Mouse (Mus musculus) thymus, postnatal 25 days (tissue): Measurements from ENCODE around the gene Pramef12.
A peak's percentile ranks its signal among the peaks of the same experiment; 100 is the strongest.
"Not testable (repeated sequence)": the region's sequence is repeated elsewhere in the genome, so short reads cannot be mapped to it uniquely, and the experiment has no call there.

Experiments
- DNase-seq: peaks from one replicate; pipeline ENCODE4 v3.0.0; 2022

Pramef12 gene

GRCm38 (mm10) chr4:144408290-144408689 is at the start of gene Pramef12:
Pramef12 (minus strand) TSS chr4:144408464.
- DNase-seq = no peak

GRCm38 (mm10) chr4:144453217-144453616 is 45.0 kb upstream of the Pramef12 start, which contains the start of gene Gm9944:
Gm9944 (minus strand) TSS chr4:144453317.
- no peak for DNase-seq

- no peak for DNase-seq
Measured at GRCm38 (mm10) chr4:144448546-144448945, 40.3 kb upstream of the Pramef12 start.

- no peak for DNase-seq
Measured at GRCm38 (mm10) chr4:144441582-144441981, 33.3 kb upstream of the Pramef12 start.

- DNase-seq = no peak
Measured at GRCm38 (mm10) chr4:144441095-144441494, 32.8 kb upstream of the Pramef12 start.

- DNase-seq = no peak
Measured at GRCm38 (mm10) chr4:144438672-144439071, 30.4 kb upstream of the Pramef12 start, which contains the start of gene 1700012P22Rik. 1700012P22Rik (minus strand) TSS chr4:144438772.

GRCm38 (mm10) chr4:144433216-144433615 is 25.0 kb upstream of the Pramef12 start:
- DNase-seq = no peak

GRCm38 (mm10) chr4:144430723-144431122 is 22.5 kb upstream of the Pramef12 start:
- no peak for DNase-seq

- peak; percentile 9 for DNase-seq
Measured at GRCm38 (mm10) chr4:144428868-144429267, 20.6 kb upstream of the Pramef12 start.

GRCm38 (mm10) chr4:144424590-144424989 is 16.3 kb upstream of the Pramef12 start:
- DNase-seq = no peak

- DNase-seq = no peak
Measured at GRCm38 (mm10) chr4:144420644-144421043, 12.4 kb upstream of the Pramef12 start.

GRCm38 (mm10) chr4:144406261-144406660 is 2.0 kb downstream of the Pramef12 start:
- no peak for DNase-seq

- no peak for DNase-seq
Measured at GRCm38 (mm10) chr4:144404456-144405086, 3.7 kb downstream of the Pramef12 start.

- no peak for DNase-seq
Measured at GRCm38 (mm10) chr4:144402712-144403111, 5.6 kb downstream of the Pramef12 start.

GRCm38 (mm10) chr4:144396316-144396715 is 11.9 kb downstream of the Pramef12 start:
- DNase-seq = no peak

GRCm38 (mm10) chr4:144377911-144378310 is 30.4 kb downstream of the Pramef12 start, which contains the start of gene Pramef20:
Pramef20 (minus strand) TSS chr4:144377933.
- DNase-seq = no peak

GRCm38 (mm10) chr4:144357642-144358041 is 50.6 kb downstream of the Pramef12 start, which contains the start of gene Gm13119:
Gm13119 (plus strand) TSS chr4:144357942.
- not testable (repeated sequence) for DNase-seq
